Comparison of ENCODE assay signal across 10 mouse cellular contexts in the genomic region with DNA sequence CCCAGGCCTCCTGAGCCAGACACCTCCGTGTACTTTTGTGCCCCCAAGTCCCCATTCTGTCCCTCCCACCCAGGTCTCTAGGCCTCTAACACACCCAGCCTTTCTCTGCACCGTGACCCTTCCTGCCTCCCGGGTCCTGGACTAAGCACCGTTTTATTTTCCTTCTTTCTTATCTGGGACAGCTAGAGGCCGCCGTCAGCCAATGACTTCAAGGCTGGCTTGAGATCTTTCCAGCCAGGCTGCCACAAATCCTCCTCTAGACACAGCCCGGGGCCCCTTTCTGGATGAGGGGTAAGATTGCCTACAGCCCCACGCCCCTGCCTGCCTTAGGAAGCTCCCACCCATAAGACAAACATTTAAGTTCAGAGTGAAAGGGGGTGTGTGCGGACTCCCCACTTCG. TPM values are rescaled to one million over a fixed set of nuclear protein-coding genes. Genes with fewer than 3 reads are reported as not detected.
DNase-seq lines count a peak whose midpoint lies in the region; ATAC-seq and TF ChIP-seq lines count a peak whose summit lies in the region.
"Had no signal": no experiment of that assay in that cellular context is flagged by ENCODE, and none has a peak within 500 bp of the region (broad histone marks: within the 10 kb centered on the region; RNA-seq: fewer than 3 reads in every experiment).

No protein-coding gene starts in this region.

- intact Hi-C loops in gastrocnemius, adult 2 months (cut with DNase I), result no loop called here

- peak overlapping the region; percentile 78 for H3K9ac ChIP-seq in intestine, embryonic 16.5 days (ENCODE audit: low read depth, low read length)
- peak overlapping the region; percentile 10; the same call in 1 of the 2 replicates for H3K9ac ChIP-seq in stomach, embryonic 14.5 days (replicated peaks; ENCODE audit: low read depth, low read length)

- peak overlapping the region; percentile 98 for H3K4me2 ChIP-seq in intestine, embryonic 16.5 days (ENCODE audit: low read depth, low read length)
- H3K4me2 ChIP-seq in stomach, embryonic 14.5 days (replicated peaks; ENCODE audit: low read depth, low read length), result peak overlapping the region; percentile 88

- H3K36me3 ChIP-seq in megakaryocyte, embryonic 14.5 days (replicated peaks; ENCODE audit: low read length), result peaks cover 26% of the 10 kb centered on the region
- no peaks in the 10 kb centered on the region for H3K36me3 ChIP-seq in intestine, embryonic 16.5 days (ENCODE audit: control insufficient read depth, insufficient read depth, low read length)
- no peaks in the 10 kb centered on the region for H3K36me3 ChIP-seq in stomach, embryonic 14.5 days (ENCODE audit: control insufficient read depth, insufficient read depth, low read length)

- H3K27me3 ChIP-seq in megakaryocyte, embryonic 14.5 days (replicated peaks), result peaks cover 35% of the 10 kb centered on the region
- no peaks in the 10 kb centered on the region for H3K27me3 ChIP-seq in intestine, embryonic 16.5 days (replicated peaks; ENCODE audit: control insufficient read depth, insufficient read depth, low read length)
- no peaks in the 10 kb centered on the region for H3K27me3 ChIP-seq in stomach, embryonic 14.5 days (ENCODE audit: control insufficient read depth, insufficient read depth, low read length)

- H3K27ac ChIP-seq in gastrocnemius, adult 2 months, result peak overlapping the region; percentile 97
- peak overlapping the region; percentile 97 for H3K27ac ChIP-seq in intestine, embryonic 16.5 days (ENCODE audit: low read length)
- peak overlapping the region; percentile 97 for H3K27ac ChIP-seq in stomach, embryonic 14.5 days (ENCODE audit: low read length)

- H3K9me3 ChIP-seq in megakaryocyte, embryonic 14.5 days, result peaks cover 10% of the 10 kb centered on the region
- H3K9me3 ChIP-seq in intestine, embryonic 16.5 days (ENCODE audit: control insufficient read depth, low read length), result no peaks in the 10 kb centered on the region
- H3K9me3 ChIP-seq in stomach, embryonic 14.5 days (ENCODE audit: control insufficient read depth, low read depth, low read length), result no peaks in the 10 kb centered on the region; the same call in 1 of the 2 replicates

- no peak for TF ChIP-seq CTCF in gastrocnemius, adult 2 months (IDR thresholded peaks at IDR 0.05)

- peak overlapping the region; percentile 83 for H3K4me3 ChIP-seq in gastrocnemius, adult 2 months
- peak overlapping the region; percentile 94 for H3K4me3 ChIP-seq in megakaryocyte, embryonic 14.5 days (replicated peaks)
- H3K4me3 ChIP-seq in intestine, embryonic 16.5 days (ENCODE audit: low read length), result peak overlapping the region; percentile 58
- H3K4me3 ChIP-seq in stomach, embryonic 14.5 days (ENCODE audit: low read depth, low read length), result peak overlapping the region; percentile 44
- H3K4me3 ChIP-seq: erythroblast, embryonic 14.5 days had no signal

- 22% methylated on average over 10 of the region's 10 CpGs for WGBS in intestine, embryonic 16.5 days
- 15% methylated on average over 10 of the region's 10 CpGs for WGBS in stomach, embryonic 14.5 days

- DNase-seq in gastrocnemius, adult 2 months, result peak; percentile 49
- no peak for DNase-seq in gastrocnemius, postnatal 4 days (ENCODE audit: low spot score in 2 of 2)
- no peak for DNase-seq in urinary bladder, postnatal 10 days (ENCODE audit: low spot score)
- no peak for DNase-seq in kidney, adult 8-10 months
- DNase-seq: kidney, adult 18-20 months had no signal

- peaks cover 90% of the 10 kb centered on the region for H3K4me1 ChIP-seq in megakaryocyte, embryonic 14.5 days
- peaks cover 45% of the 10 kb centered on the region for H3K4me1 ChIP-seq in intestine, embryonic 16.5 days (ENCODE audit: control insufficient read depth, insufficient read depth, low read length)
- H3K4me1 ChIP-seq in stomach, embryonic 14.5 days (ENCODE audit: control insufficient read depth, insufficient read depth, low read length), result peaks cover 23% of the 10 kb centered on the region

- ATAC-seq in megakaryocyte, adult 5-6 weeks (ENCODE audit: poor library complexity, severe bottlenecking), result no peak
- peak; percentile 32 for ATAC-seq in intestine, embryonic 16.5 days
- no peak for ATAC-seq in stomach, embryonic 14.5 days (ENCODE audit: insufficient number of reproducible peaks, insufficient read depth, low FRiP score, low read depth)

RNA-seq across cellular contexts. Expression of a gene that starts 54.1 kb away (rescaled TPM):
- total RNA-seq in gastrocnemius, adult 2 months (2021), result 1 to 10 TPM in 1 of 2 experiments, under 1 TPM in 1; 0.79 to 1.0 TPM
- total RNA-seq in gastrocnemius, postnatal 4 days (2021), result 1 to 10 TPM; 1.8 to 2.0 TPM
- polyA plus RNA-seq in megakaryocyte, embryonic 14.5 days (2012; ENCODE audit: insufficient read depth, low replicate concordance), result 1.6 and 3.5 TPM in 2 replicates
- total RNA-seq in megakaryocyte, adult 5-6 weeks (2015), result not detected in 2 replicates
- not detected in 2 replicates for total RNA-seq in megakaryocyte, adult 5-6 weeks (2017)
- 0.35 and 0.56 TPM in 2 replicates for polyA plus RNA-seq in intestine, embryonic 16.5 days (2015; fragmentation: Nextera tagmentation; extraction: Ambion mirVana)
- 1.1 and 2.1 TPM in 2 replicates for polyA plus RNA-seq in stomach, embryonic 14.5 days (2014; fragmentation: Nextera tagmentation; extraction: Ambion mirVana)
- polyA plus RNA-seq: erythroblast, embryonic 14.5 days had no signal

Comparison
In these comparisons a context has a peak if more than half of its experiments do, and no peak if none do; other contexts are left out.
1. H3K4me3 ChIP-seq: peak in every context shown above with its lines; median percentile 94 in megakaryocyte, embryonic 14.5 days; 83 in gastrocnemius, adult 2 months; 58 in intestine, embryonic 16.5 days; 44 in stomach, embryonic 14.5 days.